Mouse (Mus musculus) bone marrow, adult 2 months (tissue): ENCODE results near the gene Cdk14. TPM values are rescaled to one million over a fixed set of nuclear protein-coding genes. Genes with fewer than 3 reads are reported as not detected.
A peak's percentile ranks its signal among the peaks of the same experiment; 100 is the strongest.

Experiments
- H3K27ac ChIP-seq: fragments of 200-500 bp; 2 replicates; pipeline ENCODE4 v1.5.1; 2012; ENCODE audit warnings: low read depth, mild to moderate bottlenecking, control low read depth, inconsistent platforms, low read length; ENCODE audit not compliant: control insufficient read depth, poor library complexity, insufficient read depth
- H3K4me1 ChIP-seq: fragments of 200-500 bp; 2 replicates; pipeline ENCODE4 v1.6.1; 2011; ENCODE audit warnings: low read length; ENCODE audit not compliant: control insufficient read depth, insufficient read depth
- H3K4me3 ChIP-seq: fragments of 200-500 bp; replicated peaks from 2 replicates; pipeline ENCODE3; 2011; ENCODE audit warnings: mild to moderate bottlenecking, low read depth, low read length, control low read depth; ENCODE audit not compliant: control insufficient read depth
- CTCF ChIP-seq: fragments of 200-500 bp; IDR thresholded peaks from 2 replicates; pipeline ENCODE4 v1.5.1; 2011; ENCODE audit warnings: low read length, control low read depth; ENCODE audit not compliant: control insufficient read depth, insufficient read depth
- POLR2A ChIP-seq: fragments of 200-500 bp; IDR thresholded peaks from 2 replicates; pipeline ENCODE4 v1.6.1; 2011; ENCODE audit warnings: low read depth, mild to moderate bottlenecking, control low read depth, low read length, borderline replicate concordance; ENCODE audit not compliant: control insufficient read depth
- WGBS: fragments of 180-500 bp; shearing (Covaris S2); methylation state at CpG from one replicate; pipeline ENCODE4 v1.1.7; 2018; 5-methylcytosine and 5-hydroxymethylcytosine counted together
- polyA plus RNA-seq: library from polyadenylated mRNA; stranded (reverse); fragments of >200 nt; gene quantifications from 2 replicates; pipeline ENCODE4 v1.2.4, GENCODE M21; 2011; ENCODE audit warnings: low replicate concordance; ENCODE audit not compliant: missing spikeins, insufficient read depth, insufficient read length

The Cdk14 gene
- polyA plus RNA-seq, 1 experiment = 1.0 TPM

DNA sequence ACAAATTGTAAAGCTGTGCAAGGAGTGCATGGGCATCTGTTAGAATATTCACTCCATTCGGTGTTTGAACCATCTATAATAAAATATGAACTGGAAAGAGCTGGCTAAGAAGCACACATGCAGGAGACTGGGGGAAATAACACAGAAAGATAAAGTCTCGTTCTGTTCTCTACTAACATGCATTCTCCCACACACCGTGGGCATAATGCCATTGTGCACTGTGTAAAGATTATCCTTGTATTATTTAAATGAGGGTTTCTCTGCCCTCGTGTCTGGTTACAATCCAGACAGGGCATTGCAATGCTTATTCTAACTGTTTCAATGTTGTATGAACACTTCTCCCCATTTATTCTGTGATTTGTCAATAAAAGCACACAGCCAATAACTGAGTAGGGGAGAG lies 18.1 kb downstream of the Cdk14 start:
- Histone ChIP-seq H3K4me1 (no peaks in the 10 kb centered on the region), H3K4me3 (no peak overlapping the region), H3K27ac (no peak overlapping the region)
- TF ChIP-seq CTCF (no peak), POLR2A (no peak)
- whole genome bisulfite sequencing = 69% methylated on average over 4 of the region's 4 CpGs

DNA sequence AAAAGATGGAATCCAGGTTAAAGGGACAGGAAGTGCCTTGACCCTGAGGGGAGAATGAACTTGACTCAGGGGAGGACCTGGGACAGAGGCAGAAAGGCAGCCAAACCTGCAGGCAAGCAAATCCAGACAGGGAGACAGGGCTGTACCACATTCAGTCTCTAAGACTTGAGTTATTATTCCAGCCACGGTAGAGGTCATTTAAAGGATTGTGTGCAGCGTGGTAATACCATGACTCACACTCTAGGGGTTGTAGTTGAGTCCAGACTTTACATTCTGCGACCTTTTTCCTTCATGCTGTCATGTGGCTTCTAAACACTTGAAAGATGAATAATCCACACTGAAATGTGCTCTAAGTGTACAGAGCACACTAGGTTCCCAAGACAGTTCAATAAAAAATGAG lies 27.3 kb downstream of the Cdk14 start:
- no peaks in the 10 kb centered on the region for H3K4me1 ChIP-seq
- no peak overlapping the region for H3K4me3 ChIP-seq
- no peak for TF ChIP-seq POLR2A
- TF ChIP-seq CTCF = no peak
- WGBS = 53% methylated on average over 3 of the region's 3 CpGs
- no peak overlapping the region for H3K27ac ChIP-seq

- peak overlapping the region; percentile 45 for H3K4me3 ChIP-seq
Measured at GRCm38 (mm10) chr5:5380731-5381718, 39.1 kb downstream of the Cdk14 start.

GRCm38 (mm10) chr5:5379870-5380730 lies 40.0 kb downstream of the Cdk14 start:
- under 1% methylated on average over 106 of the region's 128 CpGs for WGBS
- TF ChIP-seq POLR2A = 0 out of 2 replicates have a peak, but pooled peaks have one; percentile 13
- no peak for TF ChIP-seq CTCF
- peak overlapping the region; percentile 48 for H3K4me3 ChIP-seq
- H3K27ac ChIP-seq = peak overlapping the region; percentile 39; the same call in 1 of the 2 replicates
- no peaks in the 10 kb centered on the region; the same call in 1 of the 2 replicates for H3K4me1 ChIP-seq

More at GRCm38 (mm10) chr5:5380731-5381718, 39.1 kb downstream of the Cdk14 start:
- Histone ChIP-seq H3K4me1 (no peaks in the 10 kb centered on the region; the same call in 1 of the 2 replicates), H3K27ac (no peak overlapping the region; the same call in 1 of the 2 replicates)
- 6% methylated on average over 23 of the region's 23 CpGs for WGBS
- TF ChIP-seq CTCF (no peak), POLR2A (no peak)

DNA sequence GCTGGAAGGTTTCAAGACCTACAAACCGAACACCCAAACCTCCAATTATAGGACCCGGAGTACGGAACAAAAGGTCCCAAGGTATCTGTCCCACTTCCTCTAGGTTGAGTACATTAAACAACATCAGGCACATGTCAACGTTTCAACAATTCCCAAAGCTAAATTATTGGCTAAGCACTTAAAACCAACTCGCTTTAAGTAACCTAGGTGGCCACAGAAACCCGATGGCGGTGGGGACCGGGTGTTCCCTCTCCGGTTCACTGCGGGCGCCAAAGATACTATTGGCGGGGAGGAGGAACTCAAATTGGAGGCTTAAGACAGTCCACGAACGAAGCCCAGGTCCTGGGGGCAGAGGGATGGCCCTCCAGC lies 40.6 kb downstream of the Cdk14 start:
- 4% methylated on average over 14 of the region's 14 CpGs for WGBS
- TF ChIP-seq POLR2A (no peak), CTCF (no peak)
- Histone ChIP-seq H3K4me1 (peaks cover under 1% of the 10 kb centered on the region; the same call in 1 of the 2 replicates), H3K27ac (no peak overlapping the region; the same call in 1 of the 2 replicates), H3K4me3 (peak overlapping the region; percentile 48)

DNA sequence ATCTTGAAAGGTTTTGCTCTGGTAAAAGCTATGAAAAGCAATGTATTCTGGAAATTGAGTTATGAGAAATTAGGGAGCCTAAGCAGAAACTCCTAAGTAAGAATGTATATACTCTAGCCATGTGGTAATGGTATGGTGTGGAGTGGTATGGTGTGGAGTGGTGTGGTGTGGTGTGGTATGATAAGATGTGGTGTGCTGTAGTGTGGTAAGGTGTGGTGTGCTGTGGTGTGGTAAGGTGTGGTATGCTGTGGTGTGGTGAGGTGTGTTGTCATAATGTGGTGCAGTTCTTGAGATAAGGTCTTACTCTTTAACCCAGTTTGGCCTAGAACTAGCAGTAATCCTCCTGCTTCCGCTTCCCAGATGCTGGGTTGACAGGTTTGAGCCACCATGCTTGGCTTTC lies 45.7 kb downstream of the Cdk14 start:
- Histone ChIP-seq H3K27ac (no peak overlapping the region), H3K4me3 (no peak overlapping the region), H3K4me1 (peaks cover 1% of the 10 kb centered on the region; the same call in 1 of the 2 replicates)
- 68% methylated on average over 1 of the region's 1 CpGs for WGBS
- TF ChIP-seq POLR2A = no peak
- no peak for TF ChIP-seq CTCF

GRCm38 (mm10) chr5:5373541-5373940 lies 46.6 kb downstream of the Cdk14 start:
- WGBS = 82% methylated on average over 7 of the region's 7 CpGs
- H3K27ac ChIP-seq = no peak overlapping the region
- peaks cover 1% of the 10 kb centered on the region; the same call in 1 of the 2 replicates for H3K4me1 ChIP-seq
- H3K4me3 ChIP-seq = no peak overlapping the region
- TF ChIP-seq CTCF = no peak
- TF ChIP-seq POLR2A = no peak
